Mouse (Mus musculus): ENCODE results near the gene Atad1.

- TF ChIP-seq EP300 (IDR thresholded peaks at IDR 0.05; ENCODE audit: insufficient read depth, low read depth, low read length) (no peak), POLR2A (IDR thresholded peaks at IDR 0.05; ENCODE audit: insufficient read depth, low read depth, low read length) (no peak), CTCF (IDR thresholded peaks at IDR 0.05) (no peak)
Observed at GRCm38 (mm10) chr19:32726451-32727325, 12.9 kb downstream of the Atad1 start.
